Mouse (Mus musculus) kidney, adult 2 months (tissue): Measurements from ENCODE around the gene Cdc7.

Experiments
- CTCF ChIP-seq: fragments of 200-500 bp; conservative IDR thresholded peaks from 2 replicates; pipeline ENCODE4 v1.5.1; 2011; ENCODE audit warnings: low read depth, mild to moderate bottlenecking, control low read depth, low read length, moderate library complexity, mixed read lengths; ENCODE audit not compliant: insufficient read depth, insufficient read length
- POLR2A ChIP-seq: fragments of 200-500 bp; IDR thresholded peaks from one replicate; pipeline ENCODE4 v1.6.1; 2011; ENCODE audit warnings: low read depth, low read length, control low read depth

DNA sequence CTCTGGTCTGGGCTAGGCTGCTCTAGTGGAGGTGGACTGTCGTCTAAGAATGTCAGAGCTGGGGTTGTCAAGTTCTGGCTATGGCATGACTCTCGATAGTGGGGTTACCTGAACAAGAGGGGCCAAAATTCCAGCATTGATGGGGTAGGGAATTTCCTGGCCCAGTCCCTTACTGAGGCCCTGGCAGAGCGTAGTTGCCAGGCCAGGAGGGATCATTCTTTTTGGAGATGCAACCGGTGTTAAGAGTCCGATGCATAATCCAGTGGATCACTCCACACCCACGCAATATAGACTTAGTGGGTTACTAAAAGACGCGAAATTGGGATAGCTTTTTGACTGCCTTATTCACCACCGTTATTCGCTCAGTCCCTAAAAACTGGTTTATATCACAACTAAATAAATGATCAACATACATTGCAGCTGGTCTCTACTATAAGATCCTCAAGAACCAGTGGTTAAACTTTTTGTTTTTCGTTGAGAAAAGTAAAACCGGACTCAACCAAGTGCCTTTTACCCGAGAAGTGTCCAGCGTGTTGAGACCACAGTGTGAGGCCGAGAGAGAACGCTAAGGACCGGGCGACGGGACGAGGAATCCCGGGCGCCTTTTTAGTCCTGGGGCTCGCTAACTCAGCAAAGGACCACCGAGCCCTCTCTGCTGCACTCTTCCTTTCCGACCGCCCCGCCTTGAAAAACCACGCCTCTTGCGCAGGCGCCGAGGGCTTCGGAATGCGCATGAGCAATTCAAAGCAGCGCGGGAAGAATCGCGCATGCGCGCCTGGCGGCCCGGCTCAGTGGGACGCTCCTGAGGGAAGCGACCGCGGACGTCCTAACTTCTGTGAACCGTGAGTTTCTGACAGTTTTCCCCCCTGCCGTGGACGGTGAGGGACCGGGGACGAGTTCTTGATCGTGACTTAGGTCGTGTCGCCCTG lies at the start of gene Cdc7:
- TF ChIP-seq CTCF: no peak
- no peak for TF ChIP-seq POLR2A
